Mouse (Mus musculus): ENCODE results near the gene Nabp2.

DNA sequence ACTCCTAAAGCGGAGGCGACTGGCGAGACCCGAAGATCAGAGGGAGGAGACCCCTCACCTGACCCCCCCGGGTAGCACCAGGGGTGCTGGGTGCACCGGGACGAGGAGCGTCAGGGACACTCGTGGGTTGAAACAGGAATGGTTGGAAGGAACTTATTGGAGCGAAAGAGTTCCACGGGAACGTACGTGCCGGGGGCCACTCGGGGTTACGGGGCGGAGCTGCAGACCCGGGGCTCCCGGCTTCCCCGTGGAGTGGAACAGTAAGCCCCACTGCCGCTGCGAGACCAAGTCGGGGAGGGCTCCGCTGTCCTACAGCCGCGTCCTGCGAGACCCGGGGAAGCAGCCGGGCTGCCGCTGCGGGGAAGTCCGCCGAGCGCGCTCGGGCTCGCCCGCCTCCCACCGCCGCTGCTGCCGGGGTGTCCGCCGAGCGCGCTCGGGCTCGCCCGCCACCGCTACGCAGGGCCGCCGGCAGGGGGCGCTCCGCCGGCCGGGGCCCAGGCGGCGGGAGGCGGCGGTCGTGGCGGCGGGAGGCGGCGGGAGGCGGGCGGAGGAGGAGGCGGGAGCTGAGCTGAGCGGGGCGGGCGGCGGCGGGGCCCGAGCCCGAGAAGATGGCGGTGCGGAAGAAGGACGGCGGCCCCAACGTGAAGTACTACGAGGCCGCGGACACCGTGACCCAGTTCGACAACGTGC is 47.6 kb upstream of the Nabp2 start, which contains the start of gene Smarcc2:
- peak; percentile 31; the same call in 1 of the 2 replicates for TF ChIP-seq CTCF (IDR thresholded peaks at IDR 0.05; ENCODE audit: extremely low read depth, insufficient read length, insufficient replicate concordance, low read depth, low read length)
- TF ChIP-seq POLR2A (IDR thresholded peaks at IDR 0.05; ENCODE audit: low read depth, low read length): no peak
